Mouse (Mus musculus) natural killer cell, adult 2 months (primary cell): ENCODE measurements around the gene Pxdc1.

Experiments used
- DNase-seq, 2 experiments: peaks; one replicate each; pipeline ENCODE4 v3.0.0; 2022; ENCODE audit warnings: low spot score in 2 of 2

The Pxdc1 gene

DNA sequence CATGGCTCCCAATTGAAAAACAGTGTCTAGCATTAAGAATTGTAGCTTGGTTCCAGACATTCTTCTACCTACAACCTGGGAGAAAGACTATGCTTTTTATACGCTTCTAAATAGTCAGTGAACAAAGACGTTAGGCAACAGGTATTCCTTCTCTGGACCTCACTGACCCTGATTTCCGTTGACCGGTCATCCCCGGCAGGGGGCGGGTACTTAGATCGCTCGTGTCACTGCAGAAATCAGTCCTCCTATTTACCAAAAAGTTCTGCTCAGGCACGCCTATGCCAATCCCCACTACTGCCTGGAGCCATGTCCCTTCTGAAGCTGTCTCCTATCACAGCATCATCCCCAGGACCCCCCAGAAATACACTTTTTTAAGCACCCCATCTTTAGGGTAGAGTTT, at the start of gene Pxdc1:
Pxdc1 (minus strand) TSS at position 96 of the 400 bp plus-strand sequence.
- peak in 1 of 2 experiments; percentile 9 for DNase-seq

DNA sequence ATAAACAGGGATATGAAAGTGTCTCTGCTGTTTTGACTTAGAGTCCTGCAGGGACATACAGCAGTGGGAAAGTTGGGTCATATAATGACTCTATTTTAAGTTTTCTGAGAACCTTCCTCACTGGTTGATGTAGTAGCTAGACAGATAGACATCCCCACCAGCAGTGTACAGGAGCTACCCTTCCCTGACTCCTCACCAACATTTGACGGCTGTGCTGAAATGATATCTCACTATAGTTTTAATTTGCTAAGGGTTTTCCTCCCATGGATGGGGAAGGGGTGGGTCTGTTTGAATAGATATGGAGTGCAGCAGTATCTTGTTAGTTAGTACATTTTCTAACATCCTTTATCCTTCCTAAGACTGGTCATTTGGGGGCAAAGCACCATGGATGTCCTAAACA, 47.3 kb upstream of the Pxdc1 start:
- no peak for DNase-seq

DNA sequence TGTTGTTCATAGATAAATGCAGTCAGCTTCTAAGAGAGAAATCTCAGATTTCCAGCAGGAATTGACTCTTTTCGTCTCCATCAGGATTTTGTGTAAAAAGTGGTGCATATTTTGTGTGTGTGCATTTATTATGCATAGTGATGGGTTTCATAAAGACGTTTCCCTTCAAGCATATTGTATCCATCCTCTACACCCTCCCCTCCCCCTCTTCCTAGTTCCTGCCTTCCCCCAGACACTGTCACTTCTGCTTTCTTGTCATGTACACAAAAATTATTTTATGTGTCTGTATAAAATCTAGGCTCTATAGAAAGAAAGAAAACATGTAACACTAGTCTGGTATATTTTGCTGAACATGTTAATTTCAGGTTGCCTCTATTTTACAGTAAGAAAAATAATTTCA, 46.8 kb upstream of the Pxdc1 start:
- DNase-seq = peak in 1 of 2 experiments; percentile 23

DNA sequence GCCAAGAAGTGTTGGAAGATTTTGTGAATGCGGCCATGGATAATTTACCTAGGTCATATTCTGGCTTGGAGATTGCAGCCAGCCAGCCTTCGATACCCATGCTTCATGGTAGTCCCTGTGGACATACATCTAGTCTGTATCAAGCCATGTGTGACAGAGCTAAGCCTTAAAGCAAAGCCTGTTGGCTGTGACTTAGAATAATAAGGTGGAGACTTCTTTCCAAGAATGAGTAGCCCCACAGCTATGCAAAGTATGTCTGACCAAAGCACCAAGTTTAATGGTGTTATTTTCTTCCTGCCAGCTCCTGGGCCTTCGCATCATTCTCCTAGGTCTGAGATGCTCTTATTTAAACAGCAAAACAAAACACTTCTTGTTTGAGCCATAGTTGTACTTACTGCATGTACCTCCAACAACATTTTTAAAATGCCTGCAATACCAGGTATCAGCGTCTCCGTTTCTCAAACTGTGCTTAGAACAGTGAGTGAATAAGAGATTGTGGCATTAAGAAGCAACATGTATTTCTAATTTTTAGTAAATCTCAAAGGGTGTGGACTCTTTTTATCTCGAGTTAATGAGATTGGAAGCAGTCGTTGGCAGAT, 43.5 kb upstream of the Pxdc1 start:
- no peak for DNase-seq

DNA sequence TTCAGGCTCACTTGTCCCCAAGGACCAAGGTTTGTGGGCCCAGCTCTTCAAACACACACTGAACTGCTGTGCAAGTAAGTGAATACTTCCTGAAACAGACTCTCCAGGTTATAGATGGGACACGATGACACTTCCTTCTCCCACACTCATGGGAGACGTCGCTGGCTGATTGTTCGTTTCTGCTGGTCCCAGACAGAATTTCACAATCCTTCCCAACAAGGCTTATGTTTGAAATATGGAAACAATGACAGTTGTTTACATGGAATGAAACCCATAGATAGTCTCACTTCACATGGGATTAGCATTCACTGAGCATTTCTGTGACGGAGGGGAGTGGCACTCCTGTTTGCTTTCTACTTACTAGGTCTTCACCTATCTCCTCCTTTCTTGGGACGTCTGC, 39.8 kb upstream of the Pxdc1 start:
- no peak for DNase-seq

DNA sequence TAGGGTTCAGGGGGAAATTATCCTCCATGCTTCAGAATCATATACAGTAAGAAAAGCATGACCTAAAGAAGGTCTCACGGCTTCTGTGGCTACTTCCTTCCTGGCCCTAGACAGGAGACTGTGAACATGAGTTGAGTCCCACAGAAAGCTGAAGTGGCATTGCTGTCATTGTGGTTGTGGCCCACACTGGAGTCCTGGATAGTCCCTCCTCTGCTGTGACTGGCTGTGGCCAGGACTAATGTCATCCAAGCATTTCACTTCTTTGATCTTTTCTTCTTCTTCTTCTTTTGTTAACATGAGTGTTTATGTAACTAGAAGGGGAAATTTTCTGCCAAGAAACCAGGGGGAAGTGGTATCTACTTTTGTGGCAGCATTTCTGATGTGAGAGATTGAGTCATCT, 37.8 kb upstream of the Pxdc1 start:
- DNase-seq = peak; percentile 50 to 57

DNA sequence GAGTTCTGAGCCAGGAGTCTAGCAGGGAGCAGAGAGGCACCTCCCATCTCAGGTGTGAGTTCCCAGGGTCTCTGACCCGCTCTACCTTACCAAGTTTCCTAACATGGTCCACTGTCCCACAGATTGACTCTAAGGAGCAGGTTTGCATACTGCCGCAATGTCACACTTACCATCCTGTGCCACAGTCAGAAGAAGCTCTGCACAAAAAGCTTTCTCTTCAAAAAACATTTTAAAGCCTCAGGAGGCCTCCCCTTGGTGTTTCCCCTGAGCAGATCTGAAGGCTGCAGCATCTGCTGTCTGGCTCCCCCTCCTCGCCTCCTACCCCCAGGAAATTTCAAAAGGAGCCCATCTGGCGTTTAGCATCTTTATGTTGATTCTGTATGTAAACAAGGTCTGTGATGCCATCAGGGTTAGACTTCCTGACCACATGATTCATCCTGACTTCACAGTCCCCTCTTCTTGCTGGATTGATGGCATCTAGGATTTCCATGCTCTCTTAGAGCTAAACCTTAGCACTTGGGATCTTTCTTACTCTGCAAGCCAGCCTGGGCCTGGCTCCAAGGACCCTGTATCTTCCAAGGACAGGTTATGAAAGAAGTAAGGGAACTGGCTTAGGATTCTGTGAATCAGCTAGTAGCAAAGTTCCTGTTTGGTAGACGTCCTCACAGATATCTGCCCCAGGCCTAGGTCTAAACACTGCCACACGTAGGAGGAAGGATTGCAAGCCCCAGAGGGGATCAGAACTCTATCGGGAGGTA, 31.9 kb upstream of the Pxdc1 start:
- DNase-seq = no peak

DNA sequence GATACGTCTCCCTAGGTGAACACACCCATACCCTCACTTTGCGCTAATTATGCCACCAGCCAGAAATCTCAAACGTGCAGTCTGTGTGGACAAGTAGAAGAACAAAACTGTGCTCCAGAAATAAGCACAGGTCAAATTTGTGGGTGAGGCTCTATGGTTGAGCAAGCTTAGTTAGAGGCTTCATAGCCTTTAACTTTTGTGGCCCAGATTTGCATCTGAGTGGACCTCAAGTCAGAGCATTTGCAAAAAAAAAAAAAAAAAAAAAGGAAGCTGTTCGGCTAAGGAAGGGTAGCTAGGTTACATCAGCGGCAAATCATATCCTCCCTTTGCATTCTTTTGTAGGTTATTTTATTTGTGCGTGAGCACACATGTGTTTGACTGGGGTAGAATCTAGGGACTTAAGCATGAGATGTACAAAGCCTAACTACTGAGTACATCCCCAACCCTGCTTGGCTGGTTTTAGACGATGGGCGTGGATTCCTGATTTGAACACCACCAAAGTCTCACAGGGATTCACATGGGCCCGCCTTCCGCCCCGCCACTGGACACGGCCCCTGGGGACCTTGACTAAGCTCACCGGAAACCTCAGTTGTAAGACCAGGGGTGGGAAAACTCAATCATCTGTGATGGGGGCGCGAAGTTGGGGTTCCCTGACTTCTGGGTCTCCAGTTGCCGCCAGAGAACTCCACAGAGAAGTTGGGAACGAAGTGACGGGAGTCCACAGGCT, 30.6 kb upstream of the Pxdc1 start:
- peak in 1 of 2 experiments; percentile 45 for DNase-seq

DNA sequence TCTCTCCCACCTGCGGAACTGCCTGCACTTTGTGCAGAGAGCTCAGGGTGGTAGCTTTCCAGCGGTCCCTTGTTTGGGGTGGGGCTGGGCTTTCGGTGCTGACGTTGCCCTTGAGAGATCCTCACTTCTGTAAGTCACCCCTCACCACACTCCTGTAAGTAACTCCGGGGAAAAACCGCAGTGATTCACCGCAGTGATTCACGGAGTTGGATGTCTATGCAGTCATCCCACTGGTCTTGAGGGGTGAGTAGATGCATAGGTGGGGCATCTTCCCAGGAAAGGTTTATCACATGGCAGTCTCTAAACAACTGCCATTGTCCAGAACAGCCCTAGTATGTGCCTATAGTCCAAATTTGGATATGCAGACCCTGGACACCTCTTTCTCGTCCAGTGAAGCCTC, 30.0 kb upstream of the Pxdc1 start:
- no peak for DNase-seq

DNA sequence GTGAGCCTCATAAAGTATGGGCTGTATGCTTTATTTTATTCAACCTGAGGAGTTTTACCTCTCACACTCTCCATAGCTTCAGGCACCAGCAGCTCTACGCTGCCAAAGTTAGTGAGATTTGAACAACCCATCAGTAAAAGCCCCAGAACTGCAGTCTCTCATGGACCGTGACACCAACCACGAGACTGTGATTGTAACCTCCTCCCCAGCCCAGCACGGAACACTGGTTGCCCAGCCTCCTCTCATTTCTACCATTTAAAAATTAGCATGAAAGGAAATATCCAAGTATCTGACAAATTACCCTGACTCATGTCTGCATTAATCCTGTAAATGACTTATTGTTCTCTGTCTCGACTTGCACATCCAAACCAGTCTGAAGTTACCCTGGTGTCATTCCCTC, 23.2 kb upstream of the Pxdc1 start:
- DNase-seq = peak in 1 of 2 experiments; percentile 44

DNA sequence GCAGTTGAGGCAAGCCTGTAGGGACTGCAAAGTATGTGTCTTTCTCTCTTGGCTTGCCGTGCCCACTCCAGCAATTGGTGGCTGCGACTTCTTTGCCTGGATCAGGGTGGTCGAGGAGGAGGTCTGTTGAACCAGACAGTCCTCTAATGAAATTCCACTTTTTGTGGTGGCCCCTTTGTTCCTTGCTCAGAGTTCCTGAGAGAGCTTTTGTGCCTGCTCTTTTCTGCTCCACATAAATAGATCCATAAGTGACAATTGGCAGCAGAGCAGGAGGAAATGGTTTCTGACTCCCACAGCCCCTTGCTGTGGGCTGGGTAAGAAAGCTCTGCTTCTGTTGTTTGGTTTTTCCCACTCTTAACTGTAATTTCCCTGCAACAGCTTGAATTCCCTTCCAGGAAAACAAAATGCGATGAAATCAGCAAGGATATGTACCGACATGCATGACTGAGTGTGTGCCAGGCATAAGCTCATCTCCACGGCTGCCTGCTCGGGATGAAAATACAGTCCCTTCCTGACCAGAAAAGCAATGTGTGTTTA, 22.6 kb upstream of the Pxdc1 start:
- no peak for DNase-seq

DNA sequence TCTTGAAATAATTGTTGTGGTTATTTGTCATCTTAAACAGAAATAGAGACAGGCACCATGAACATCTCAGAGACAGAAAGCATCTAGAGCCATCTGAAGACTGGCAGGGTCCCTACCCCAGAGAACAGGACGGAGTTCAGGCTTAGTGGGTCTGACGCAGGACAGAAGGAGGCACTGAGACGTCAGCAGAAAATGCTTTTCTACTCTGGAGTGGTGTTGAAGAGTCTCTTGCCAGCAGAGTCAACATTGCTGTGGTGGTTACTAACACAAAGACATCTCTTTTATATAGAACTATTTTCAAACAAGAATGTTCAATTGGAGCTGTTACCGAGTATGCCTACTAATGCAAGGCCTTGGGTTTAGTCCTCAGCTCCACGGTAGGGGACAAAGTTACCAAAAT, 20.1 kb upstream of the Pxdc1 start:
- DNase-seq = no peak

DNA sequence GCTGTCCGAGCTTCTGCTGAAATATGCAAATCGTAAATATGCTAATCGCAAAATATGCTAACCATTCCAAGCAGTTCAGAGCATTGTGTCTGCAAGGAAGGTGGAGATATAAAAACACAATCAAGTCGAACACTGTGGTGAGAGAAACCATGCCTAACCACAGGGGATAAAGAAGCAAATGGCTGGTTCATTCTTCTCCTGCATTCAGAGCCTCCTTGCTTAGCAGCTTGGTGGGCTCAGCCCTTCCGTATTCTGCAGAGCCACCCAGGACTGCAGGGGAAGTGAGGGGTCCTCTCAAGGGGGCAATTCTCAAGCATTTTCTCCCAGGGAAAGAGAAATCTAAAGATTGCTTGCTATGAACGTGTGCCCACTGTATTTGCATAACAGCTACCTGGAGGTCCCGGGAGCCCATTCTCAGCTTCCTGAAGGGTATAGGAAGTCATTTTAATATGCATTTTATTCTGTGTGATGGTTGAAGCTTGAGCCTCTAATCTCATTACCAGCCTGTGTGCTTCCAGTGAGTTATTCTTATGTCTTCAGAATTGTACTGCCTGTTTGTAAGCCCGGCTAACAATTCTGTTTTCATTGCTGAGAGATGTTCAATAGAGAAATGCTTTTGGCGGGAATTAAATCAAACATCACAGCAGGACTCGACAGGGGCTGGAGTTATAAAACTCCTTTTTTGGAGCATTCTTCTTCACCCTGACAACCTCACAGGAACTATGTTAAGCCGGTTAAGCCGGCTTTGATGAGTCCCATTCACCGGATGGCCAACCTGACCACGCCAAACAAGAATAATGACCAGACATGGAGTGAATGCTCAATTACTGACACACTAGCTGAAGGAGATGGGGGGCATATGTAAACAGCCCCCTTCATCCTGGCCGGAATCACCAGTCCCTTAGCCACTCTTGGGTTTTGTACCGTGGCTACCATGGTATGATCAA, 16.9 kb upstream of the Pxdc1 start:
- no peak for DNase-seq

DNA sequence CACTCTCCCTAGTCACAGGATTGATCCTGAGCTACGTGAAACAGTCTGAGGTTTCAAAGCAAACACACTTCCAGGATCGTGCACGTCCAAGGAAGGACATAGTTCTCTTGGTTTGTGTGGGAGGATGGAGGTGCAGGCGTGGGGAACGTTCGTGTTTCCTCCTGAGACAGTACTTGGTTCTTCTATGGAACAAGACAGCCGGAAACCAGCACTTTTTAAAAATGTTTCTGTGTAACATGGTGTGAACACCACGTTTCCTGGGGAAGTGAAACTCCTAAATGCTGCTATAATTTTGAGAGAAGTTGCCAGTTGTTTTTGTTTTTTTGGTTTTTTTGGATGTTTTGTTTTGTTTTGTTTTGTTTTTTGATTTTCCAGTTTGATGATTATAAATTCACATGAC, 13.9 kb upstream of the Pxdc1 start:
- DNase-seq = peak; percentile 20 to 56

DNA sequence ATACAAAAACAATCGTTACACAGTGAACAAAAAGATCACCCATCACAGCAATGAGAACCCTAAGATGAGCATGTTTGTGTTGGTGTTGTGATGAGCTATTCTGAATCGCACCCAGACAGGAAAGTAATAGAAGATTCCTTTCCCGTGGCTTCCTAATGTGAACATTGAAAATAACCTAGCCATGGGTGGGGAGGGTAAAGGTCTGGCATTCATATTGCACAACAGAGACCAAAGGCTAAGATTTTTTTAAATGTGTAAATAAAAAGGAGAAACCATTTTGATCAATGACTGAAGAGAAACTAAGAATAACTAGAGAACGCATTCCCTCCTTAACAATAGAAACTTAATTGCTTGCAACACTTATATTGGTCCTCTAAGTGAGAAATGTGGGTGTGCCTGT, 11.8 kb upstream of the Pxdc1 start:
- no peak for DNase-seq

DNA sequence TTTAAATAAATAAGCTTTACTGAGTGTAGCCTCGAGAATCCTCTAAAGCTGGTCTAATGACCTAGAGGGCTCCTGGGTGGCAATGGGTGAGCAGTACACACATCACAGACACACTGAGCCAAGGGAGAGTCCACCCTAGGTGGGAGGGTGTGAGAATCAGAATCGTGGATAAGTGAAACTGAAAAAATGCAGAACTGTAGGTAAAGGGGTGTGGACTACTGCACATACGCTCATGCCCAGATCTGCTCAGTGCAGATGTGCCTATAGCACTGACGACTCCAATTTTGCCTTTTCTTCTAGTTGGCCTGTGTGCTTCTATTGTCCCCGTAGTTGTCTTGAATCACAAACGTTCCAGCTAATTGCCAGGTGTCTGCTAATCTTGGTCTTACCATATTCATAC, 10.5 kb upstream of the Pxdc1 start:
- DNase-seq = no peak

DNA sequence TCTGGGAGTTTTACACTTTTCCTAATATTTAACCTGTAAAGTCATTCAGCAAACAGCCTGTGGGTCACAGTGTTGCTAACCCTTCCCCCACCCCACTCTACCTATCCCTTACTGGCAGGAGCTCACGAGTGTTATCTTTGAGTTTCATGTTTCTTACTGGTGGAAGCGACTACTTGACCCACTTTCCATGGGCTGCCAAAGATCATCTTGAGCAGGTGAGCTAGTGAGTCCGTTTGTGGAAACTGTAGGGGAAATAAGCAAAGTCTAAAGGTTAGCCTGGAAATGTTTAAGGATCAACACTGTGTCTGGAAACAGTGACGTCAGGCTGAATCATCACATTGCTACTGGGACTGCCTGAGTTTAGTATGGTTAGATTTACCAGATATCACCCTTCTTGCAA, 6.2 kb upstream of the Pxdc1 start:
- DNase-seq = no peak

DNA sequence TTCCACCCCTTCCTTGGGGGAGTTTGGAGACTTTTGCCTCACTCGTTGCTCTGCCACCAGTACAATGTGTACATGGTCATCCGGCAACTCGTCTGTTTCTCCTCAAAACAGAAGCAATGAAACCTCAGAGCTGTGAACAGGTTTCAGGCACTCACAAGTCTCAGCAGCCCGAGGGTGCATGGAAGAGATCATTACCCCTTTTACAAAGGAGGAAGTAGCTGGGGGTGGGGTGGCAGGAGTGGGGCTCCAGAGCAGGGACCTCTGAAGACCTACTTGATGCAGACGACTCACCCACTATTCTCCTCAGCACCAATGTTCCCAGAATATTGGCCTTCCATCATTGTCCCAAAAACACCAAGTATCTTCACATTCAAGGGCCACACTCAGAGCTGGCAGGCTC, 3.1 kb upstream of the Pxdc1 start:
- DNase-seq = no peak

DNA sequence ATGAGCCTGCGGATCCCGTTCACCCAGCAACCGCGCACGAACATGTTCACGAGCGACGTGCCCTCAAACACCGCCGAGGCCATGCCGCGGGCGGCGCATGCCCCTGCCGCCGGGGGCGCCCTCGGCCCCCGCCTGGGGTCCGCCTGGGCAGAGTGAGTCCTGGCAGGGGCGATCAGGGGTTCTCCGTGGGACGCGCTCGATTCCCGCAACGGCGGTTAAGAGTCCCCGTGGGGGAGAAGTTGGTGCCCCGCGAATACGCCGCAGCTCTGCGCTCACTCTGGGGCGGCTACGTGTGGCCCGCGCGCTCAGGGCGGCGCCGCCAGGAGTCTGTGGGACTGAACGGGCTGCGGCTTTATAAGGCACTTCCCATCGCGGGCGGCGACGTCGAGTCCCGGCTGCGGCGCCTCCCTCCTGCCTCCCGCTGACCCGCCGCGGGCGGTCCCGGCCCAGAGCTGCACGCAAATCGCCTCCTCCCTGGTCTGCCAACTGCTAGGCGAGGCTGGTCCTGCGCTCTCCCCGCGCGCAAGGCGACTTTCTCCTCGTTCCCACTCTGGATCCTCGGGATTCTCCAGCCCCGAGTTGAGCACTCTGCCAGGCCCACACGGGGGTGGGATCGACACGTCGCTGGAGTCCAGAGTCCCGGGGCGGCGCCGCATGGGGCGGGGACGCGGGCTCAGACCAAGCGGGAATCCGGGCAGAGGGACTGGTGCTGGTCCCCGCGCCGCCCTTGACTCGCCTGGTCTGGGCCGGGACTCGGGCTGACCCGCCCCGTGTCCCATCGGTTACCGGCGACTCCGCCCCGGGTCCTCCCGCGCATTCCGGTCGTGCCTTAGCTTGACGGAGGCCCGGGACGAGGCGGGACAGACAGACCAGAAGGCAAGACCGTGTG, 689 bp downstream of the Pxdc1 start:
- peak; percentile 15 to 66 for DNase-seq

DNA sequence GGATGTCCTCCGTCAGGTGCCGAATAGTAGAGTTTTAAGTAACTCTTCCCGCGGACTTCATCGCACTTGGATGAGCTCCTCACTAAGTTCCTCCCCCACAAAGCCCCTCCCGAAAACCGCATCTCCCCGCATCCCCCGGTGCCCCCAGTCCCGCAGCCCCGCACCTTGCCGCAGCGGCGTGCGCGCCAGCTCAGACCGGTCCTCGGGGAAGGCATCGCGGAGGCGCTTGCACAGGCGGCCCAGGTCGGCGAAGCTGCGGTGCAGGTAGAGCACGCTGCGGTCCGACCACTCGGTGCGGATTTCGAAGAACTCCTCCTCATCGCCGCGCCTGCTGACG, 1.3 kb downstream of the Pxdc1 start:
- no peak for DNase-seq
